Mouse (Mus musculus): ENCODE results near the gene Rarb. TPM values are rescaled to one million over a fixed set of nuclear protein-coding genes. Genes with fewer than 3 reads are reported as not detected.

Rarb gene
- polyA plus RNA-seq, 1 experiment from 2014 or later = 30.9 TPM

- no peaks in the 10 kb centered on the region; the same call in 1 of the 2 replicates for H3K27me3 ChIP-seq
- H3K27ac ChIP-seq (replicated peaks) = no peak overlapping the region
- H3K4me2 ChIP-seq = no peak overlapping the region
- H3K9me3 ChIP-seq = no peaks in the 10 kb centered on the region
- H3K36me3 ChIP-seq = no peaks in the 10 kb centered on the region
- no peak overlapping the region for H3K4me3 ChIP-seq
- 86% methylated on average over 2 of the region's 2 CpGs for WGBS
- no peak for ATAC-seq (ENCODE audit: low read depth)
- H3K9ac ChIP-seq = no peak overlapping the region
- H3K4me1 ChIP-seq (replicated peaks) = peaks cover 17% of the 10 kb centered on the region
Observed at GRCm38 (mm10) chr14:16728175-16728838, 90.6 kb downstream of the Rarb start.

GRCm38 (mm10) chr14:16723991-16724390 lies 95.0 kb downstream of the Rarb start:
- no peak for ATAC-seq (ENCODE audit: low read depth)
- Histone ChIP-seq H3K4me2 (no peak overlapping the region), H3K27me3 (no peaks in the 10 kb centered on the region), H3K9me3 (no peaks in the 10 kb centered on the region), H3K9ac (no peak overlapping the region), H3K27ac (replicated peaks) (no peak overlapping the region), H3K36me3 (no peaks in the 10 kb centered on the region), H3K4me1 (replicated peaks) (no peaks in the 10 kb centered on the region), H3K4me3 (no peak overlapping the region)
- WGBS = 91% methylated on average over 15 of the region's 15 CpGs

GRCm38 (mm10) chr14:16717821-16718220 lies 101.1 kb downstream of the Rarb start:
- Histone ChIP-seq H3K9ac (no peak overlapping the region), H3K4me1 (replicated peaks) (peaks cover 5% of the 10 kb centered on the region), H3K4me2 (no peak overlapping the region), H3K36me3 (no peaks in the 10 kb centered on the region), H3K9me3 (no peaks in the 10 kb centered on the region), H3K4me3 (no peak overlapping the region), H3K27me3 (no peaks in the 10 kb centered on the region), H3K27ac (replicated peaks) (no peak overlapping the region)
- 86% methylated on average over 3 of the region's 3 CpGs for WGBS
- no peak for ATAC-seq (ENCODE audit: low read depth)

- Histone ChIP-seq H3K27me3 (no peaks in the 10 kb centered on the region), H3K4me2 (no peak overlapping the region), H3K27ac (replicated peaks) (no peak overlapping the region), H3K9me3 (peaks cover 5% of the 10 kb centered on the region; the same call in 1 of the 2 replicates), H3K9ac (no peak overlapping the region), H3K4me3 (no peak overlapping the region), H3K36me3 (no peaks in the 10 kb centered on the region), H3K4me1 (replicated peaks) (peaks cover 5% of the 10 kb centered on the region)
- WGBS = 26% methylated on average over 9 of the region's 9 CpGs
- peak; percentile 59; the same call in 1 of the 2 replicates for ATAC-seq (ENCODE audit: low read depth)
Observed at GRCm38 (mm10) chr14:16714344-16714955, 104.5 kb downstream of the Rarb start.

DNA sequence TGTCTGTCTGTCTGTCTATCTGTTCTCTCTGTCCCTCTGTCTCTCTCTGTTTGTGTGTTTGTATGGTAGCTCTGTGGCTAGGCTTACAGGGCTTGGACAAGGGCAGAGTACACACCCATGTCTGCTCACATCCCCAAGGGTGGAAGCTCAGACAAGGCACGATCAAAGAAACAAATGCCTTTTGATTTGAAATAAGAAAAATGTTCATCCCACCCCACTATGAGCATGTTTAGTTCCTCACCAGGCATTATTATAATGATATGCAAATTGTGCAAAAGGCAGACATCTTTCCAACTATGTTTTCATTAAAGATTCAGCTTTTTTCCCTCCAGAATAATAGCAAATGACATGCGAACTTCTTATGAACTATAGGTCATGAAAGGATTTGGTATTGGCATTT lies 105.2 kb downstream of the Rarb start:
- H3K36me3 ChIP-seq = no peaks in the 10 kb centered on the region
- no peak overlapping the region for H3K4me3 ChIP-seq
- WGBS = 48% methylated on average over 2 of the region's 2 CpGs
- H3K4me1 ChIP-seq (replicated peaks) = peaks cover 5% of the 10 kb centered on the region
- H3K9me3 ChIP-seq = peaks cover 5% of the 10 kb centered on the region; the same call in 1 of the 2 replicates
- no peaks in the 10 kb centered on the region for H3K27me3 ChIP-seq
- H3K27ac ChIP-seq (replicated peaks) = no peak overlapping the region
- no peak overlapping the region for H3K4me2 ChIP-seq
- H3K9ac ChIP-seq = no peak overlapping the region
- ATAC-seq (ENCODE audit: low read depth) = no peak

- no peak for ATAC-seq (ENCODE audit: low read depth)
- Histone ChIP-seq H3K4me2 (no peak overlapping the region), H3K9me3 (no peaks in the 10 kb centered on the region), H3K36me3 (no peaks in the 10 kb centered on the region), H3K27ac (replicated peaks) (no peak overlapping the region), H3K4me3 (no peak overlapping the region), H3K27me3 (no peaks in the 10 kb centered on the region), H3K4me1 (replicated peaks) (no peaks in the 10 kb centered on the region), H3K9ac (no peak overlapping the region)
- WGBS = 83% methylated on average over 4 of the region's 4 CpGs
Observed at GRCm38 (mm10) chr14:16699228-16699627, 119.7 kb downstream of the Rarb start.

- H3K27ac ChIP-seq (replicated peaks) = no peak overlapping the region
- no peaks in the 10 kb centered on the region for H3K27me3 ChIP-seq
- H3K4me2 ChIP-seq = no peak overlapping the region
- no peak for ATAC-seq (ENCODE audit: low read depth)
- H3K4me3 ChIP-seq = no peak overlapping the region
- no peak overlapping the region for H3K9ac ChIP-seq
- no peaks in the 10 kb centered on the region for H3K9me3 ChIP-seq
- 62% methylated on average over 3 of the region's 3 CpGs for WGBS
- H3K4me1 ChIP-seq (replicated peaks) = no peaks in the 10 kb centered on the region
- H3K36me3 ChIP-seq = no peaks in the 10 kb centered on the region
Observed at GRCm38 (mm10) chr14:16695453-16696120, 123.4 kb downstream of the Rarb start.

- no peaks in the 10 kb centered on the region for H3K27me3 ChIP-seq
- no peak overlapping the region for H3K4me3 ChIP-seq
- no peak overlapping the region for H3K9ac ChIP-seq
Observed at GRCm38 (mm10) chr14:16678335-16678734, 140.6 kb downstream of the Rarb start.

DNA sequence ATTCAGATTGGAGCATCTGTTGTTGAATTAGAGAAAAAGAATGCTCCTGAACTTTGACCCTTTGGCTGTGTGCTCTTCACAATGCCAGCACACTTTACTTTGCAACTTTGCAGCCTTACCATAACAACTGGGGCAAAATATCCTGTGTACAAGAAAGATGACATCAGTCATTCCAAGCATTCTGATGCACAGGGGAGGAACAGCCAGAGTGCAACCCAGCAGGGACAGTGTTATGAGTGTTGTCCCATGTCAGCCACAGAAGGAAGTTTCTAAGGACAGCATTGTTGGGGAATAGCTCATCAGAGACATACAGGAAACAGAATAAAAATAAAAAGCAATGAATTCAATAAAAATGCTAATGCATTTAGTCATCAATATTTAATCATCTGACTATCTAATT lies 141.9 kb downstream of the Rarb start:
- no peaks in the 10 kb centered on the region for H3K27me3 ChIP-seq
- ATAC-seq (ENCODE audit: low read depth) = no peak
- no peaks in the 10 kb centered on the region for H3K36me3 ChIP-seq
- no peak overlapping the region for H3K4me3 ChIP-seq
- H3K9ac ChIP-seq = no peak overlapping the region
- H3K27ac ChIP-seq (replicated peaks) = no peak overlapping the region
- no peak overlapping the region for H3K4me2 ChIP-seq
- no peaks in the 10 kb centered on the region for H3K4me1 ChIP-seq (replicated peaks)
- no peaks in the 10 kb centered on the region for H3K9me3 ChIP-seq

More at GRCm38 (mm10) chr14:16678335-16678734, 140.6 kb downstream of the Rarb start:
- H3K4me2 ChIP-seq = no peak overlapping the region
- no peak for ATAC-seq (ENCODE audit: low read depth)
- H3K27ac ChIP-seq (replicated peaks) = no peak overlapping the region
- WGBS = 64% methylated on average over 3 of the region's 3 CpGs
- no peaks in the 10 kb centered on the region for H3K36me3 ChIP-seq
- H3K9me3 ChIP-seq = no peaks in the 10 kb centered on the region
- no peaks in the 10 kb centered on the region for H3K4me1 ChIP-seq (replicated peaks)

DNA sequence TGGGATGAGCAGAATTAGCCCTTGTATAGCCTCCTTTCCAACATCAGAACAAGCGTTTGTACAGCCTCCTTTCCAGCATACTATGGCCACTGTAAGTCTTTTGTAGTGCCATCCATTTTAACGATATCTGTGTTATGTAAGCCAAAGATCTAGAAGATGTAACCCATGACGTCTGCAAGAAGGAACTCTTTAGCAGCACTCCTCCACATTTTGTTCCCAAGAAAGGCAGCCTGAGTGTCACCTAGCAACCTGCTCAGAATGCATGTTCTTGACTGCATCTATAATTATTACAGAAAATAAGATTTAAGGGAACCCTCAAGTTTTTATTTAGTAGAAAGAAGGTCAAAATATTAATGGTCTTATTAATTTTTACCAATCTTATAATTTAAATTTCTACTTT lies 148.4 kb downstream of the Rarb start:
- Histone ChIP-seq H3K9ac (no peak overlapping the region), H3K4me1 (replicated peaks) (0 out of 2 replicates have a peak, but pooled peaks cover 2% of the 10 kb centered on the region), H3K27ac (replicated peaks) (no peak overlapping the region), H3K4me3 (no peak overlapping the region), H3K9me3 (no peaks in the 10 kb centered on the region), H3K27me3 (no peaks in the 10 kb centered on the region), H3K4me2 (no peak overlapping the region), H3K36me3 (no peaks in the 10 kb centered on the region)
- ATAC-seq (ENCODE audit: low read depth) = no peak
- WGBS = 79% methylated on average over 3 of the region's 3 CpGs

- Histone ChIP-seq H3K4me3 (no peak overlapping the region), H3K27ac (replicated peaks) (no peak overlapping the region), H3K9ac (no peak overlapping the region), H3K36me3 (no peaks in the 10 kb centered on the region), H3K27me3 (no peaks in the 10 kb centered on the region), H3K4me1 (replicated peaks) (no peaks in the 10 kb centered on the region), H3K9me3 (peaks cover 52% of the 10 kb centered on the region), H3K4me2 (no peak overlapping the region)
- ATAC-seq (ENCODE audit: low read depth) = no peak
- WGBS = 82% methylated on average over 19 of the region's 19 CpGs
Observed at GRCm38 (mm10) chr14:16639153-16639943, 179.6 kb downstream of the Rarb start.

DNA sequence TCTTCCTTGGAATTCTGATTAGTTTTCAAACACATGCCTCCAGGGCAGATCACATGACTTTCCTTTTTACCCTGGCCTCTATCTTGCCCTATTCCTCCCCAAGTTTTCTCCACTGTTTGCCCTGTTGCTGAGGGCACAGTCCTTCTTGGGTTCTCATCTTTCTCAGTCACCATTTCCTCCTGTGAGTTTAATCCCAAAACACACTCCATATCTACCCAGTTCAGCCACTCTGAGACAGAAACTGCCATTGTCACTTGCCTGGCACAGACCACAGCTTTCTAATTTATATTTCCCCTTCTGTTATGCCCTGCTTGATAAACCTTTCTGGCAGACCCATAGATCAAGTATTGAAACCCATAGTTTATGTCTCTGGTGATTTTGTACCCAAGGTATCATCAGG lies 205.0 kb downstream of the Rarb start:
- no peak overlapping the region for H3K9ac ChIP-seq
- no peak for ATAC-seq (ENCODE audit: low read depth)
- no peaks in the 10 kb centered on the region for H3K4me1 ChIP-seq (replicated peaks)
- H3K4me3 ChIP-seq = no peak overlapping the region
- no peaks in the 10 kb centered on the region for H3K9me3 ChIP-seq
- H3K4me2 ChIP-seq = no peak overlapping the region
- no peaks in the 10 kb centered on the region for H3K36me3 ChIP-seq
- H3K27me3 ChIP-seq = no peaks in the 10 kb centered on the region
- H3K27ac ChIP-seq (replicated peaks) = no peak overlapping the region

All from neural tube, embryonic 13.5 days (tissue).